Mouse (Mus musculus) c-Kit-positive CD71-negative TER-119-negative erythroid progenitor cells, embryonic 14.5 days (primary cell): Measurements from ENCODE around the gene Anapc15-ps.

Source experiments
- DNase-seq: peaks from one replicate; pipeline ENCODE4 v3.0.0-alpha.2; 2013; ENCODE audit warnings: low read depth

Gene Anapc15-ps

GRCm38 (mm10) chr10:95669034-95669433 lies 4.2 kb downstream of the Anapc15-ps start:
- DNase-seq = no peak

- no peak for DNase-seq
These were observed 5.8 kb downstream of the Anapc15-ps start for GRCm38 (mm10) chr10:95667371-95668030.

GRCm38 (mm10) chr10:95666791-95667190 lies 6.5 kb downstream of the Anapc15-ps start:
- DNase-seq = no peak

DNA sequence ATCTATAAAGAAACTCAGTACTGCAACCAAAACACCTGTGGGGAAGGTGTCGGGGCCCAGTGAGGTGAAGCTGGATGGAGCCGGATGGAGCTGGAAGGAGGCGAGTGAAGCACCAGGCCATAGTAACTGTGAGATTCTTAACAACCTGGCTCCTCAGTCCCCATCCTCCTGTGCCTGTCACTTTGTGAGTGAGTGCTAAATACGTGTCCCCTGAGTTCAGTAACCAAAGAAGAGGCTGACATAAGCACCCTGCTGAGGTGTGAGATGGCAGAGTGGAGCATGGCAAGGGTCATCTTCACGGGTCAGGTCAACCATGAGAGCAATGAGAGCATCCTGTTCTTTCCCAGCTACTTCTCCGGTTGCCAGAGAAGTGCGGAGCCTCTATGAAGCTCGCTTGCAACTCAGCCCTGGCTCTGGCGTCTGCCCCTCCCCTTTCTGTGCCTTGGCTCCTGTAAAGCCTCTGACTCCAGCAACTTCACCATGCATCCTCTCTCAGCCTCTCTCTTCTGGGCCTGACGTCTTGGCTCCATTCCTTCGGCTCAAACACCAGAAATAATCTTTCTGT lies 7.7 kb downstream of the Anapc15-ps start:
- DNase-seq = no peak

- no peak for DNase-seq
These were observed 8.6 kb downstream of the Anapc15-ps start for GRCm38 (mm10) chr10:95664613-95665012.

DNA sequence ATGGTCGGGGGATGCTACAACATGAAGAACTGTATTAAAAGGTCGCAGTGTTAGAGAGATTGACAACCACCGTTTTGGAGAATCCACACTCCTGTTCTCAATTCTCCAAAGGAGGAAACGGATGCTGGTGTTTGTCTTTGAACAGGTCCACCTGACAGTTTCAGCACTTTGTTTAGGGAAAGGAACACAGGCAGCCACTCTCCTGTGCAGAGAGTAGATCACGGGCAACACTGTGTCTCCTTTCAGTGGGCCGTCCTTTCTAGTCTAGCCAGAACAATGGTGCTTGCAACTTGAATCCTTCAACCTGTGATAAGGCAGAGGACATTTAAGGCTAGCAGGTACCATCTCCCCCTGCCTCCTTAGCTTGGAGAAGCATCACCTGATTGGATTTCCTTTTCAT lies 12.9 kb downstream of the Anapc15-ps start:
- DNase-seq = no peak

GRCm38 (mm10) chr10:95659471-95660150 lies 13.6 kb downstream of the Anapc15-ps start:
- no peak for DNase-seq

GRCm38 (mm10) chr10:95658836-95659343 lies 14.4 kb downstream of the Anapc15-ps start:
- no peak for DNase-seq

- DNase-seq = no peak
These were observed 16.7 kb downstream of the Anapc15-ps start for GRCm38 (mm10) chr10:95656236-95657225.

- DNase-seq = no peak
These were observed 21.1 kb downstream of the Anapc15-ps start for GRCm38 (mm10) chr10:95652131-95652530.

- DNase-seq = no peak
These were observed 24.8 kb downstream of the Anapc15-ps start for GRCm38 (mm10) chr10:95648326-95648888.

- no peak for DNase-seq
These were observed 26.1 kb downstream of the Anapc15-ps start for GRCm38 (mm10) chr10:95647128-95647527.

GRCm38 (mm10) chr10:95646576-95646975 lies 26.7 kb downstream of the Anapc15-ps start:
- no peak for DNase-seq

- DNase-seq = no peak
These were observed 29.4 kb downstream of the Anapc15-ps start for GRCm38 (mm10) chr10:95643696-95644360.

DNA sequence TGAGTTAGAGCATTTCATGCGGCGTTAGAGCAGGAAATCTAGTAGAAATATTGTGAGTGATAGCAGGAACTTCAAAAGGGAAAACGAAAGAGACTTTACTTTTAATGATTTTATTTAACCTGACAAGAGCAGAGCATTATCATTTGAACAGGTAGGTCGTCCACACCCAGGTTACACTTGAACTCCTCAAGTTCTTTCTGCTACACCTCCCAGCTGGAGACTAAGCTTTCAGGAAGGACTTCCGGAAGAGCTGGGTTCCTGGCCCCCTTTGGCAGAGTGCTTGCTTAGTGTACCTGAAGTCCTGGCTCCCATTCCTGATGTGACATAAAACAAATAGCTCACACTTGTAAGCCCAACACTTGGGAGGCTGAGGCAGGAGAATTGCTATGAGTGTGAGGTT lies 30.2 kb downstream of the Anapc15-ps start:
- DNase-seq = no peak

GRCm38 (mm10) chr10:95641335-95641734 lies 31.9 kb downstream of the Anapc15-ps start:
- no peak for DNase-seq

- DNase-seq = no peak
These were observed 33.8 kb downstream of the Anapc15-ps start for GRCm38 (mm10) chr10:95639429-95639828.

- no peak for DNase-seq
These were observed 38.5 kb downstream of the Anapc15-ps start for GRCm38 (mm10) chr10:95634751-95635150.

DNA sequence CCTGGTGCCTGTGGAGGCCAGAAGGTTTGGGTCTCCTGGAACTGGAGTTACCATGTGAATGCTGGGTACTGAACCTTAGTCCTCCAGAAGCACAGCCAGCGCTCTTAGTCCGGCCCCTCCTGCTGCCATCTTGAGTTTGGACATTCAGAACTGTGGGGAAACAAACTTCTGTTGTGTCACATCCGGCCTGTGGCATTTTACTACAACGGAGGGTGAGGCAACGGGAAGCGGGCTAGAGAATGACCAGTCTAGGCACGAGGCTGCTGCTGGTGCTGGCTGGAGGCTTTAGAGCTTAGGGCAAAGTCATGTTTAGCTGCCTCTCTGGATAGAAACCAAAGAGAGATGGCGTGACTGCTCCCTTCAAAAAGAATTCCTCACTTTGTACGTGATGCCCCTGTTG lies 39.0 kb downstream of the Anapc15-ps start:
- no peak for DNase-seq

GRCm38 (mm10) chr10:95631568-95631967 lies 41.7 kb downstream of the Anapc15-ps start:
- no peak for DNase-seq

DNA sequence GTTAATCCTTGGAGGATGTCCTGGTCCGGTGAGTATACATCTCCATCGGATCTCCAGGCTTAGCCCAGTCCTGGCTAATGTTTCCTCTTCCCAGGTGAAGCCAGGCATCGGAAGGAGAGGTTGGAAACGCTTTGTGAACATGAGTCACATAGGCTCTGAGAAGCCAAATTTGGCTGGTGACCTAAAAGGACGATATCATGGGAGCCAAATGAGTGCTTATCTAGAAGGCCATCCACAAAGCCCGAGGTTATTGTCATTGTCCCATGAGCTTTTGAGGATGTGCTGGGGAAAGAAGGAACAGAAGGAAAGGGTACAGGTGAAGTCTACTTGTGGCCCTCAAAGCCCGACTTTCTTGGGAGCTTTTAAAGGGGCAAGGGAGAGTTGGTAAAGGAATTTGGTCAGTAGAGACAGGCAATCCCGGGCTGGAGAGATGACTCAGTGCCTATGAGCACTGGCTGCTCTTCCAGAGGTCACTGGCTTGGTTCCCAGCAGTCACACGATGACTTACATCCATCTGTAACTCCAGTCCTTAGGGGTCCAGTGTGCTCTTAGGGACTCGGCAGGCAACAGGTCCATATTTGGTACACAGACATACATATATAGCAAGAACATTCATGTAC lies 42.4 kb downstream of the Anapc15-ps start:
- no peak for DNase-seq
